Mouse (Mus musculus): Measurements from ENCODE around the gene Hnf4a. TPM values are rescaled to one million over a fixed set of nuclear protein-coding genes. Genes with fewer than 3 reads are reported as not detected.

Gene Hnf4a
- total RNA-seq, 2 experiments from 2014 or later, result not detected

DNA sequence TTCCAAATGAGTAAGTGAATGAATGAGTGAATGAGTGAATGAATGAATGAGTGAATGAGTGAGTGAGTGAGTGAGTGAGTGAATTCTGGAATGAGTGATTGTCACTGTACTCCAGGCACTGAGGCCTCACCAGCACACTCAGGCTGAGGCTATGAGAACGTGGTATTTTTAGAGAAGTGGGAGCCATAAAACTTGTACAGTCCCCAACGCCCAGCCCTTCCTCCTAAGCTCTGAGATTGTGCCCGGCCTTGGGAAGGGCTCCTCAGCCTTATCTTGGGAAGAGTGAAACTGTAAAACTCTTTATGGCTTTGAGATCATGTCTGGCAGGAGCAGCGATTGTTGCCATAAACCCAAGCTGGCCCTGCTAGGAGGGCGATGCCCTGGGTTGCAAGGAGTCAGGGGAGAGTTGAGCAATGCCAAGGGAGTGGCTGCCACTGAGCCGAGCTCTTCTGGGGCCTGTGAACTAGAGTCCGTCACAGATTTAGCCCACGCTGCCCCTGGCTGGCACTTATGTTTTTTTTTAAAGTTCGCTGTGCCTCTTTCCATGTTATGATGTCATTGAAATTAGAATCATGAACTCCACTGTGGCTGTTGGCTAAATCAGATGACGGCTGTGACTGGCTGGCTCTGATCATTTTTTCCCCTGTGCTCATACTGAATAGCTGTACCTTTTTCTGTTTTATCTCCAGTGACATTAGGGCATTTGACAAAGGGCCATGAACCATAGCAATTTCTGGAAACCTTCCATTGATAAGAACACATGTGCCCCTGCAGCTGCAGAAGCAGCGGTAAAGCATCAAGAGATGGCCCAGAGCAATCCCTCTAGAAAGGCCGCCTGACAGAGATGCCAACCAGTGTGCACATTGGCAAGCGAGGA is 73.7 kb downstream of the Hnf4a start:
- DNase-seq (ENCODE audit: extremely low spot score in 1 of 2, low spot score in 2 of 2), result no peak
- intact Hi-C loops (cut with DNase I), result no loop called here

DNA sequence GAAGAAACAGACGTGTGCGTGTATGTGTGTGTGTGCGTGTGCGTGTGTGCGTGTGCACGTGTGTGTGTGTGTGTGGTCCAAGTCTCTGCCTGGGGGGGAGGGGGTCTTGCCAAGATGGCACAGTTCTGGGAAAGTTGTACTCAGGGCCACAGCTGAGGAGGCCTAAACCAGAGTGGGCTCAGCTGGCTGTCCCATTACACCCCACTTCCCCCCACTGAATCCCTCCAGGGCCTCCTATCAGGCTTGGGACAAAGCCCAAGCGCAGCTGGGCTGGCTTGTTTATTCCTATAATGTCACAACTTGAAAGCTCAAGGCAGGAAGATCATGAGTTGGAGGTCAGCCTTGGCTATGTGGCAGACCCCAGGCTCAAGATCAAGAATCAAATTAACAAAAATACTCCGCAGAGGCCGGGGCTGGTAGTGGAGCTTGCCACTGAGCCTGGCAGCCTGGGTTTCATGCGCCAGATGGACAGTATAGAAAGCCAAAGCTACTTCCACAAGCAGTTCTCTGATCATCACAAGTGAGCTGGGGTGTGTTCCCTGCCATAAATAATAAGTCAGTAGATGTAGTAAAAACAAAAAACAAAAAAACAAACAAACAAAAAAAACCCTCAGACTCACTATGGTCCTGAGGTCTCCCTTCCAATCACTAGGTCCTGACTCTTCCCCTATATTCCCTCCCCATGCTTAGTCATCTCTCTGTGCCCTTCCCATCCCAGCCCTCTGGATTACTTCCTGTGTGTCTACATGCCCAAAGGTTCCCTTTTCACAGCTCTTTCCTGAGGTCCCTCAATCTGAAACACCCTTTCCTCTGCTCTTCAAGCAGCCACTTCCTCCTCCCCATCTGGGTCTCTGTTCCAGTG is 76.8 kb downstream of the Hnf4a start:
- no peak for DNase-seq (ENCODE audit: extremely low spot score in 1 of 2, low spot score in 2 of 2)
- intact Hi-C loops (cut with DNase I), result no loop called here

DNA sequence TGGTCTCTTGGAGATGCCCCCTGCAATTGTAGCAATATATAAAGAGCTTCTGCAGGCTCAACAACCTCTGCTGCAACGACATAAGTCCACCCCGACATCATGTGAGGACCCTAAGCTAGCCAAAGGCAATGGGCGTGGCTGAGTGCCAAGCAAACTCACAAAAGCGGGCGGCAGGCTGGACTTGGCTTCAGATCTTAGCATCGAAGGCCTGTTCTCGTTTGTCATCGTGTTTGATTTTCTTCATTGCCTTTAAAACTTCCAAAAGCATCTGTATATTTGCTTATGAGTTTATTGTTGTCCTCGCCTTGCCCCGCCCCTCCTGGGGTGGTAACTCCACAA is 77.4 kb downstream of the Hnf4a start:
- no peak for DNase-seq (ENCODE audit: extremely low spot score in 1 of 2, low spot score in 2 of 2)
- intact Hi-C loops (cut with DNase I), result no loop called here

DNA sequence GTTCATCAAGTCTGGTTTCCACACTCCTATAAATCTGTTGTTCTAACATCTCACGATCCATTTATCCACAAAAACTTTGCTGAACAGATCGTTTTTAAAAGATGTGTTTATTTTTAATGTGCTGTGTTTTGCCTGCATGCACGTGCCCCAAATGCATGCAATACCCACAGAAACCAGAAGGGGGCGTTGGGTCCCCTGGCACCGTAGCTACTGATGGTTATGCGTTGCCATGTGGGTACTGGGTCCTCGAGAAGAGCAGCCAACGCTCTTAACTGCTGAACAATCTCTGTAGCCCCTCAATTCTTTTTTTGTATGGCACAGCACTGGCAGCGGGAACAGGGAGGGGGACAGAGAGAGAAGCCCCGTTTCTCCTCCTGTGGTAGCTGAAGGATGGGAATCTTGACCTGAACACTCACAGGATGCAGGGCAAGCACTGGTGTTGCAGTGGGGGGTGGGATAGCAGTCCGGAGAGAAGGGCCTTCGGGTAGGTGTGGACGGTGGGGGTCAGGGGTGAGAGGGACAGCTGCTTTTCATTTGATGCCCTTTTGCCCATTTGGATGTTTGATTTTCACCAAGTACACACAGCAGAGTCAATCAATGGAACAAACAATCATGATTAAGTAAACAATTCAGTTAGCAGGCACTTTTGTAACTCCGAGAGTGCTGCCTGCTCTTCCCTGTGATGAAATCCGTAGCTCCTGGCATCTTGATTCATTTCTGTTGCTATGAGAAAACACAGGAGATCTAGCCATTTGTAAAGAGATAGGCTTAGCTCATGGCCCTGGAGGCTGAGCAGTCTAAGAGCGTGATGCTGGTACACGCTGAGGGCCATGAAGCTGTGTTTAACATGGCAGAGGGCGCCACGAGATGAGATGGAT is 80.0 kb downstream of the Hnf4a start:
- intact Hi-C loops (cut with DNase I), result no loop called here
- peak in 1 of 2 experiments; percentile 53 for DNase-seq (ENCODE audit: extremely low spot score in 1 of 2, low spot score in 2 of 2)

DNA sequence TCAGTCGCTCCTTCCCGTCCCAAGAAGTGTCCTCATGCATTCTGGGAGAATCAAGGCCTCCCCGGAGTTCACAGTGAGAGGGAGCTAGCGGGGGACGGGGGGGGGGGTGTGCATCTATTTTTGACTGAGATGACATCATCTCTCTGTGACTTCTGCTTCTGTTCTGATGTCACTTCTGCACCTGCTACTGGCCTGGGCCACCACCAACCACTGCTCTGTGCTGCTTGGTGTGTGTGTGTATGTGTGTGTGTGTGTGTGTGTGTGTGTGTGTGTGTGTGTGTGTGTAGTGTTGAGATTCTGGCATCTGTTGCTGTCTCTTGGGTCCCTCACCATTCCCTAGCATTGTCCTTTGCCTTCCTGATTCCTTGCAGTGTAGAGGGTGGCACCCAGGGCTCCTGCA is 80.9 kb downstream of the Hnf4a start:
- DNase-seq (ENCODE audit: extremely low spot score in 1 of 2, low spot score in 2 of 2), result no peak
- intact Hi-C loops (cut with DNase I), result no loop called here

DNA sequence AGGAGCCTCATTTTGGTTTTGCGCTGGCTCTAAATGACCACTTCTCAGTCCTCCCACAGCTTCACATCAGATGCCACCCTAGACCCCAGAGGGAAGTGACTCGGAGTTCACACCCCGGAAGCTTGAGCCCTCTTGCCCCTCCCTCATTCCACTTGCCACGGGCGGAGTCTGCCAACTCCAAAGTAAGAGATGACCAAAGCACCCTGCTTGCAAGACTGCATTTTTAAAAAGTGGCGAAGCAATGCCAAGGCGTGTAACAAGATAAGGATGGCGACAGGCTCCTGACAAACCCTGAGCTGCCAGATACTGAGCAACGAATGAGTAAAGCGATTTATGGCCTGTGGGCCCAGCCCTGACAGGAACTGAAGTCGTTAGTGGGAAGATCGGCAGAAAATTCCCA is 83.6 kb downstream of the Hnf4a start:
- DNase-seq (ENCODE audit: extremely low spot score in 1 of 2, low spot score in 2 of 2), result no peak
- intact Hi-C loops (cut with DNase I), result no loop called here

DNA sequence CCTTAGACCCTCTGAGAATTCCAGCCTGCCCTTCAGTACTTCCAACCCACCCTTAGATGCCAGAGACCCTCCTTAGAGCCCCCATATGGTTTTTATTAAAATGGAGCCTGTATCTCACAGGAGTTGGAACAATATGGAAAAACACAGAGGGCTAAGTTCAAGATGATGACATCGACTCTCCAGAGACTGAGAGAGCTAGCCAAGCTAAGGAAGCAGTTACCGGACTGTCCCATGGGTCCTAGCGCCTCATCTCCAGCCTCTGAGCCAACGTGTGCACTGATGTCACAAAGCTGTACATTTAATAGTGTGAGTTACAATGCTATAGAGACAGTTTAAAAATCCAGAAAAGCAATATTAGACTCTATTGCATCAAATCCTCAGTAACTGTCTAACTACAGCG is 84.4 kb downstream of the Hnf4a start:
- intact Hi-C loops (cut with DNase I), result no loop called here

DNA sequence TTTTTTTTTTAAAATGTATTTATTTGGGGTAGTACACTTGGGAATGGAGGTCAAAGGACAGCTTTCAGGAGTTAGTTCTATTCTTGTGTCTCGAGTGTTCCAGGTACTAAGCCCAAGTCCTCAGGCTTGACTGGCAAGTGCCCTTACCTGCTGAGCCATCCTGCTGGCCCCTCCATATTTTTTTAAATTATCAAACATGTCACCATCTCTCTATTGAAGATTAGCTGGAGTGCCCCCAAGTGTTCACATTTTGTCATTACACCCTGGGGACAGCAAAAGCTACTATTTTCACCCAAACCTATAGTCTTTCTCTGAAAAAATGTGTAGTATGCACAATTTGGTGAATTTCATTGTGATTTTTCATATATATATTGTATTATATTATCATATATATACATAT is 85.5 kb downstream of the Hnf4a start:
- peak in 1 of 2 experiments; percentile 39 for DNase-seq (ENCODE audit: extremely low spot score in 1 of 2, low spot score in 2 of 2)
- intact Hi-C loops (cut with DNase I), result no loop called here

More for the DNA sequence above, 84.4 kb downstream of the Hnf4a start:
- no peak for DNase-seq (ENCODE audit: extremely low spot score in 1 of 2, low spot score in 2 of 2)

DNA sequence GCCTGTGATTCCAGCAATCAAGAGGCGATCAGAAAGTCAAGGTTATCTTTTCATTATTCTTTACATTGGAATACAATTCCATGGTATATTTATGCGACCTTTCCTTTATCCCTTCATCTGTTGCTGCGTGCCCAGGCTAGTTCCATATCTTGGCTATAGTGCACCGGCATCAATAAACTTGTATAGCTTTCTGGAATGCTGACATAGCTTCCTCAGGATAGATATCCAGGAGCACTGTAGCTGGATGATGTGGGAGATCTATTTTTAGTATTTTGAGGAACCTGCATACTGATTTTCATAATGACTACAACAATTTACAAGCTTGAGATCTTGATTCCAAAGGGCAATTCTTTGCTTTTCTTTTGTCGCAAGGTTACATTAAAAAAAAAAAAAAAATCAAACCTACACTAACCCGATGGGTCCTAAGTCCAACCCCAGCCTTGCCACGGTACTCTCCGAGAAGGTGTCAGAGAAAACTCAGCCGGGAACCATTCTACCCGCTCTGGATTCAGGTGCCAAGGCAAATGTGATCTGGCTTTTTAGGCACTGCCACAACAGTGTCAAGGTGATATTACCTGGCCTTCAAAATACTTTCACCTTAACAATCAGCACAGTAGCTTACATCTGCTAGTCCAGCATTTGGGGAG is 87.2 kb downstream of the Hnf4a start:
- intact Hi-C loops (cut with DNase I), result loop anchor here (2.0 kb wide), 1 partner anchor 57 kb away; no protein-coding TSS in a partner anchor
- DNase-seq (ENCODE audit: extremely low spot score in 1 of 2, low spot score in 2 of 2), result no peak

DNA sequence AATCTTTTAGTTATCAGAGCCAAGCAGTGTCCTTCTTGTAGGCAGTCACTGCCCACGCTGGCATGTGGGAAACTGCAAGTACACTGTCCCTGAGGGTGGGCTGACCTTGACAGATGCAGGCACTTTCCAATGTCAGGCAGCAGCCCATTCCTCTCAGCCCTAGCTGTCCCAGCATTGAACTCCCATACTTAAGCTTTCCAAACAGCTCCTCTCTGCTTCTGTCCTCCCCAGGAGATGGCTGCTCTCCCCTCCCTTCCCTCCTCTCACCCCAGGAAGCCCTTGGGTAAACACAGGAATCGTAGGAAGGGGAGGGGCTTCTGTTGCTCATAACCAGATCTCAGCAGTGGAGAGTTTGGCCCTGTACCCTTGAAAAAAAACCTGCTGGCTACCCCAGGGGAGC is 88.5 kb downstream of the Hnf4a start:
- peak in 1 of 2 experiments; percentile 54 for DNase-seq (ENCODE audit: extremely low spot score in 1 of 2, low spot score in 2 of 2)
- intact Hi-C loops (cut with DNase I), result loop anchor here (2.0 kb wide), 1 partner anchor 58 kb away; no protein-coding TSS in a partner anchor

DNA sequence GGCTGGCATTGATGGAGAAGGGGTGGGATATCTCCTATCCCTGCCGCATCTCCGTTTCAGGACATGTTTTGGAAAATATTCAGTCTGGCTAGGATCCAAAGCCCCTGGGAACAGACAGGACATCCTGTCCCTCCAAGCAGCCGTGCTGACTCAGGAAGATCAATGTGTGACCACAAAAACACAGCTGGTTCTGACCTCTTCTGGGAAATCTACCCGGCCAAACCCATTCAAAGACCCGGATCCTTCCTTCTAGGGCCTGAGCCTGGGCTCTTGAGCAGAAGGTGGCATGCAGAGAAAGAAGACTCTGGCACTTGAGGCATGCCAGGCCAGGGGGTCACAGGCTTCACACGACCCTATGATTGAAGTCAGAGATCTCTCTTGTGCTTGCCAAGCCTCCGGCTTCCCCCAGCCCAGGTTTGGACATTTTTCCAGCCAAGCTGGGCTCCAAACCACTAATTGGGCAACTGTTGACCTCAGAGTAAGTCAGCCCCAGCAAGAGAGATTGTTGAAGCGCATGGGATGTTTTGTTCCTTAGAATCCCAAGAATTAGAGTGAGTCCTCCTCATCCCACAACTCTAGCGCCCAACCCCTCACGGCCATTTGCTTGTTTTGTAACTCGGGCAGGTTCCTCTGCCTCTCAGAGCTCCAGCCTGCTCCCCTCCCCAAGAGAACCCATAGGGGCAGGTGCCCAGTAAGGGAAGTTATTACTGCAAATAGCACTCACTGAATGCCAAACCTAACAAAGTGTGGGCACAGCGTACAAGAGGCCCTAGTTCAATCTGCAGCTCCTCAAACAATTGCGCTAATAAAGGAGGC is 89.7 kb downstream of the Hnf4a start:
- peak in 1 of 2 experiments; percentile 84 for DNase-seq (ENCODE audit: extremely low spot score in 1 of 2, low spot score in 2 of 2)
- intact Hi-C loops (cut with DNase I), result no loop called here

DNA sequence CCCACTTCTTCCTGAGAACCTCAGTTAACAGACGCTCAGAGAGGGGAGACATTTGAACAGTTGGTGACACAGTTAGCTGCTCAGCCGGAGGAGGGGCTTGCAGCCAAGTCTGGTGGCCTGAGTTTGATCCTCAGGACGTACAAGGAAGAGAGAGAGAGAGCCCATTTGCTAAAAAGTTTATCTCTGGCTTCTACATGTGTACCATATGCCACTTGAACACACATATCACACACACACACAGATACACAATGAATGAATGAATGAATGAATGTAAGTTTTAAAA is 90.2 kb downstream of the Hnf4a start:
- DNase-seq (ENCODE audit: extremely low spot score in 1 of 2, low spot score in 2 of 2), result no peak
- intact Hi-C loops (cut with DNase I), result no loop called here

DNA sequence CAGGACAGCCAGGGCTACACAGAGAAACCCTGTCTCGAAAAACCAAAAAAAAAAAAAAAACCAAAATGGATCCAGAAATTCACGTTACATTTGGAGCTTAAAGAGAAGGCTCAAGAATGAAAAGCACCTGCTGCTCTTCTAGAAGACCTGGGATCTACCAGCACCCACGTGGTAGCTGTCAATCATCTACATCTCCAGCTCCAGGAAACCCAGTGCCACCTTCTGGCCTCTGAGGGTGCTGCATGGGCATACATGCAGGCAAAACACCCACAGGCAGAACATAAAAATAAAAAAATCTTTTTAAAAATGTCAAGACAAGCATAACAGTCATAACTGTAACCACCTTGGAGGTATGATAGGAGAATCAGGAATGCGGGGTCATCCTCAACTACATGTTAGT is 91.1 kb downstream of the Hnf4a start:
- intact Hi-C loops (cut with DNase I), result no loop called here

DNA sequence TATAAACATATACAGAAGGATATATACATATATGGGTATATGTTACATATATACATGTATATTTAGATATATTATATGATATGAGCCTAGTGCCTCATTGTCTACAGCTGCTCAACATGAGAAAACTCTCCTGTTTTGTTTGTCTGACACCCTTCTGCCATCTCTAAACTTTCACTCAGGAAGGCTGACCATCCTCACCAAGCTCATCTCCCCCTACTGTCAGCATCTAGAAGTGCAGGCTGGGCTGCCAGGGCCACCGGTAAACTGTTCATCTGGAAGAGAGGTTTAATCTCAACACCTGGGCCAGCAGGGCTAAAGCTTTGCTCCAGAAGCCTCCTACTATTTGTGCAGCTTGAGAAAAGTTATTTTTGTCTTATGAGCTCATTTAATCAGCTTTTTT is 92.6 kb downstream of the Hnf4a start:
- DNase-seq (ENCODE audit: extremely low spot score in 1 of 2, low spot score in 2 of 2), result peak in 1 of 2 experiments; percentile 72
- intact Hi-C loops (cut with DNase I), result no loop called here

More for the DNA sequence above, 91.1 kb downstream of the Hnf4a start:
- peak in 1 of 2 experiments; percentile 79 for DNase-seq (ENCODE audit: extremely low spot score in 1 of 2, low spot score in 2 of 2)

DNA sequence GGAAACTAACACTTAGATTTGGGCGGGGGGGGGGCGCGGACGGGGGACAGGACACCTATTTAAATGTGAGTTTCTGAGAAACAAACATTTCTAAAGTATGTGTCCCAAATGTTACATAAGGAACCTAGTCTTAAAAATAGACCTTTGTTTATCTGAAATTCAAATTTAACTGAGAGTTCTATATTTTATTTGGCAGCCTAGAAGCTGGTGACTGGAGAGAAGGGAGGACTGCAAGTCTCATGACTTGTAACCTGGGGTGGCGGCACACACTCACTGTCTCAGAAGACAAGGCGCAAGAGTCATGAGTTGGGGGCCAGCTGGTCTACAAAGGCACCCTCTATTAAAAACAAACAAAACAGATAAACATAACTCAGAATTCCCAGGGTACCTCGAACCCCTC is 94.5 kb downstream of the Hnf4a start:
- intact Hi-C loops (cut with DNase I), result loop anchor here (5.0 kb wide), 1 partner anchor 116 kb away; no protein-coding TSS in a partner anchor
- no peak for DNase-seq (ENCODE audit: extremely low spot score in 1 of 2, low spot score in 2 of 2)

DNA sequence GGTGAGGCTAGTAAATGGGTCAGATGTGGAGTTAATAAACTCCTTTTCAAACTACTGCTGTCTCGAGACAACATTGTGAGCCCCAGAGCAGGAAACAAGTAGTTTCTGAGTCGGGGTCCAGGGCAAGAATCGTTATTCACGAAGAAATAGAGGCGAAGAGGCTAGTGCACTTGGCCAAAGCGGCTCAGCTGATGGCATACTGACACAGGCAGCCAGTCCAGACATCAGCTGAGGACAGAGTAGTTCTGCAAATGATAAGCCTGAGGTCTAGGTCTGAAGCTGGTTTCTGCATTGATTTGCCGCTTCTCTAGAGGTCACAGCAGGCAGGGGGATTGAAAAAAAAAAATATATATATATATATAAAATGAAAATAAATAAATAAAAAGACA is 95.1 kb downstream of the Hnf4a start:
- no peak for DNase-seq (ENCODE audit: extremely low spot score in 1 of 2, low spot score in 2 of 2)
- intact Hi-C loops (cut with DNase I), result loop anchor here (5.0 kb wide), 1 partner anchor 116 kb away; no protein-coding TSS in a partner anchor

DNA sequence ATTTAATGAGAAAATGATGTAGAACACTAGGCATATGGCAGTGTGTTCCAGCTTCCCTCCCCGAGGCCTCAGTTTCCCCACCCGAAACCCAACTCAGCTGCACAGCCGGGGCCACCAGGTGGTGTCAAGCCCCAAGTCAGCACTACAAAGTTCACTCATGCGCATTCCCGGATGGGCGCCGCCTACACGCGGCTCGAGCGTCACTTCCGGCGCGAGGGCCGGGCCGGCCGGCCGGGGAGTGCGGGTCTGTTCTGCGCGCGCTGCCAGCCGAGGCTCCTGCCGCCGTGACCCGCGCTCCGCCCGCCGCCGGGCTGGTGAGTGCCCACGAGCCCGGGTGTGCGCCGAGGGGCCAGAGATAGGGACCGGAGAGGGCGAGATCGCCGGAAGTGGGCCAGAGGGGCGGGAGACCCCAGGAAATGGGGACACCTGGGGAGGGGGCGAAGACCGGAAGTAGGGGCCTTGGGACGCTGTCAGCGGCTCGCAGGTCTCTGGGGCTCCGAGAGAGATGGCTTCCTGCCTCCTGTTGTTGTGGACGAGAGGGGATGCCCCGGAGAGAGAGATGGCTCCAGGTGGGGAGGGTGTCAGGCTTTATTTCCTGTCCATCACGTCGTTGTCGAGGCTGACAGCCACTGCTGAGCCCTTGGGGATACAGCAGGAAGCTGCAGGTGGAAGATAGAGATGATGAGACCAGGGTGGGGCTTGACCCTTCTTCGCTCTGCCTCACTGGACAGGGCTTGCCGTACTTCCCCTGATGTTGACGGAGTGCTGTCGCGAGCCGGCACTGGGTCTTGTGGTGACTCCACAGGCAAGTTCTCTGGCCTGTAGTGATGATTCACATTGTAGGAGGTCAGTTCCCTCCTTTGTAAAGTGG is 95.7 kb downstream of the Hnf4a start, which contains the start of gene Ttpal:
Gene Ttpal (plus strand): TSS at position 214 of the 871 bp plus-strand sequence.
- DNase-seq (ENCODE audit: extremely low spot score in 1 of 2, low spot score in 2 of 2), result peak; percentile 80 to 92
- intact Hi-C loops (cut with DNase I), result loop anchor here (5.0 kb wide), 1 partner anchor 115 kb away; no protein-coding TSS in a partner anchor
